Mouse (Mus musculus): ENCODE measurements at regions not wholly inside any gene's neighbourhood (a gene's known extent, or its start where the extent isn't known, plus 50 kb on each side); places are given as distances from the start of the nearest gene placed in this dataset.

DNA sequence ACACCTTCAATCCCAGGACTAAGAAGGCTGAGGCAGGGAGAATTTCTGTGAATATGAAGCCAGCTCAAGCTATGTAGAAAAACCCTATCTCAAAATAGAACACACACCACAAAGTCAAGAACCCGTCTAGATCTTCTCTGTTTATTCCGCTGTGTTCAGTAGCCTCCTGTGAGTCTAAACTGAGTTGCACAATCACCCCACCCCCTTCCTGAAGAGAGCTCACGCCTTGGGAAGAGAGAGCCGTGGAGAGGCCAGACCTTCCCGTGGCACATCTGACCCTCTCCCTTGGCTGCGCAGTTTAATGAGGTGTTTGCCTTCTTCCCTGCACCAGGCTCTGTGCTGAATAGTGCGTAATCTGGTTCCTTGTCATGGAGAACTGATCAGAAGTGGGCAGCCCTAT lies 80.7 kb upstream of the Atp1a1 start:
- TF ChIP-seq CTCF (IDR thresholded peaks at IDR 0.05): no peak
- no peak for TF ChIP-seq EP300 (IDR thresholded peaks at IDR 0.05)
